In the genomic region with DNA sequence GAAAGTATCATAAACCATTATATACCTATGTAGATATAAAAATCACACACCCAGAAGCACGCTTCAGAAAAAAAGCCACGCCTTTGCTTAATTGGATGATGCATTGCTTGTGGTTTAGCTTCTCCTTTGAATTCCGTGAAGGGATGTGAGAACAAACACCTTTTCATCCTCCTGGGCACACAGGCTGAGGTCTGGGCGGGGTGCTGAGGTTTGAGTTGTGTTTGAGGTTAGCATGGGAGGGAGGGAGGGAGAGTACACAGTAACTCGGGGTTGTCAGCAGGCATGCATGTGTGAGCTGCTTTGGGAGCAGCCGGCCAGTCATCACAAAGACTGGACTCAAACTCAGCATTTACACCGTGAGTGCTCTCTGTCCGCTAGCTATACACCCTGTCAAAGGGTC, we compare ENCODE assay signal across 14 mouse cellular contexts.
DNase-seq lines count a peak whose midpoint lies in the region; ATAC-seq and TF ChIP-seq lines count a peak whose summit lies in the region.
"Had no signal": no experiment of that assay in that cellular context is flagged by ENCODE, and none has a peak within 500 bp of the region (broad histone marks: within the 10 kb centered on the region; RNA-seq: fewer than 3 reads in every experiment).

No protein-coding gene starts in this region.

- peaks cover 36% of the 10 kb centered on the region for H3K4me1 ChIP-seq in kidney, embryonic 15.5 days
- H3K4me1 ChIP-seq in thymus, adult 2 months (replicated peaks; ENCODE audit: control insufficient read depth, insufficient read depth, low read length), result peaks cover 13% of the 10 kb centered on the region

- no peak overlapping the region for H3K4me2 ChIP-seq in kidney, embryonic 15.5 days
- H3K4me2 ChIP-seq: embryonic facial prominence, embryonic 12.5 days; liver, embryonic 15.5 days; midbrain, embryonic 11.5 days had no signal

- no peaks in the 10 kb centered on the region for H3K9me3 ChIP-seq in kidney, embryonic 15.5 days (replicated peaks)
- H3K9me3 ChIP-seq: embryonic facial prominence, embryonic 12.5 days; liver, embryonic 15.5 days had no signal

- no peak for DNase-seq in kidney, adult 11 months
- DNase-seq in induced T-regulatory cell, adult 2 months (ENCODE audit: low read depth), result peak; percentile 63
- DNase-seq in thymus, adult 2 months, result peak; percentile 32
- DNase-seq in right cerebral cortex, postnatal 10 days (ENCODE audit: low spot score in 2 of 2), result no peak
- no peak for DNase-seq in embryo, embryonic 11 days
- DNase-seq: adrenal gland, postnatal 25 days; cerebellum, adult 11-12 months; kidney, postnatal 25 days had no signal

- ATAC-seq in kidney, embryonic 15.5 days (replicated peaks; ENCODE audit: low FRiP score), result no peak
- ATAC-seq in CD4-positive, CD25-positive, alpha-beta regulatory T cell, adult 4 months, result peak; percentile 88
- ATAC-seq in monocyte, adult 5-6 weeks (replicated peaks; ENCODE audit: insufficient number of reproducible peaks, low FRiP score, low TSS enrichment, poor library complexity, severe bottlenecking), result no peak

- WGBS in kidney, embryonic 15.5 days, result 53% methylated on average over 8 of the region's 8 CpGs
- WGBS in thymus, adult 2 months, result 10% methylated on average over 8 of the region's 8 CpGs

- H3K4me3 ChIP-seq in kidney, embryonic 15.5 days (replicated peaks), result no peak overlapping the region
- H3K4me3 ChIP-seq in thymus, adult 2 months (ENCODE audit: control insufficient read depth, insufficient read depth, low read length), result no peak overlapping the region
- H3K4me3 ChIP-seq: embryonic facial prominence, embryonic 12.5 days; liver, embryonic 15.5 days had no signal

- no peak overlapping the region for H3K9ac ChIP-seq in kidney, embryonic 15.5 days
- H3K9ac ChIP-seq: embryonic facial prominence, embryonic 12.5 days; liver, embryonic 15.5 days had no signal

- no peak for TF ChIP-seq POLR2A in thymus, adult 2 months (IDR thresholded peaks at IDR 0.05; ENCODE audit: control insufficient read depth, extremely low read depth, insufficient read depth, low read length, poor library complexity)

- no peaks in the 10 kb centered on the region for H3K27me3 ChIP-seq in kidney, embryonic 15.5 days
- H3K27me3 ChIP-seq in thymus, adult 2 months (ENCODE audit: control insufficient read depth, insufficient read depth, low read length), result no peaks in the 10 kb centered on the region
- H3K27me3 ChIP-seq: embryonic facial prominence, embryonic 12.5 days had no signal

- no peak for TF ChIP-seq CTCF in thymus, adult 2 months (IDR thresholded peaks at IDR 0.05; ENCODE audit: borderline replicate concordance, control insufficient read depth, extremely low read depth, insufficient read depth, low read length, poor library complexity)

- 0 out of 2 replicates have a peak overlapping the region, but pooled peaks have one; percentile 75 for H3K27ac ChIP-seq in kidney, embryonic 15.5 days
- no peak overlapping the region for H3K27ac ChIP-seq in thymus, adult 2 months (ENCODE audit: control insufficient read depth, insufficient read depth, low read length)
- H3K27ac ChIP-seq: embryonic facial prominence, embryonic 12.5 days; liver, embryonic 15.5 days had no signal

- H3K36me3 ChIP-seq in kidney, embryonic 15.5 days, result no peaks in the 10 kb centered on the region
- no peaks in the 10 kb centered on the region for H3K36me3 ChIP-seq in thymus, adult 2 months (ENCODE audit: control insufficient read depth, insufficient read depth, low read length)
- H3K36me3 ChIP-seq: embryonic facial prominence, embryonic 12.5 days; liver, embryonic 15.5 days had no signal

Comparison
In these comparisons a context has a peak if more than half of its experiments do, and no peak if none do; other contexts are left out.
1. DNase-seq: peak in induced T-regulatory cell, adult 2 months (single experiment) and thymus, adult 2 months (single experiment); none in kidney, adult 11 months (single experiment), right cerebral cortex, postnatal 10 days (0 of 2) and embryo, embryonic 11 days (single experiment).